Mouse (Mus musculus): ENCODE measurements at regions not wholly inside any gene's neighbourhood (a gene's known extent, or its start where the extent isn't known, plus 50 kb on each side); places are given as distances from the start of the nearest gene placed in this dataset.

- 83% methylated on average over 9 of the region's 9 CpGs for WGBS
- ATAC-seq (ENCODE audit: insufficient number of reproducible peaks, insufficient read depth, low FRiP score, low read depth) = no peak
- H3K9me3 ChIP-seq (ENCODE audit: control insufficient read depth, low read length) = no peaks in the 10 kb centered on the region; the same call in 1 of the 2 replicates
- H3K4me1 ChIP-seq (ENCODE audit: control insufficient read depth in 2 of 2, insufficient read depth in 2 of 2, low read length in 2 of 2) = peaks cover 8 to 13% of the 10 kb centered on the region in 2 experiments
- H3K4me3 ChIP-seq (ENCODE audit: control insufficient read depth in 1 of 2, insufficient read depth in 1 of 2, low read depth in 1 of 2, low read length in 2 of 2) = no peak overlapping the region
- no peaks in the 10 kb centered on the region for H3K27me3 ChIP-seq (ENCODE audit: control insufficient read depth, insufficient read depth, low read length)
- H3K36me3 ChIP-seq (ENCODE audit: control insufficient read depth, insufficient read depth, low read length) = no peaks in the 10 kb centered on the region
- H3K27ac ChIP-seq (replicated peaks in 1 of 2; ENCODE audit: control insufficient read depth in 1 of 2, insufficient read depth in 1 of 2, low read depth in 2 of 2, low read length in 2 of 2) = no peak overlapping the region
- no peak overlapping the region for H3K4me2 ChIP-seq (ENCODE audit: low read length)
- H3K9ac ChIP-seq (ENCODE audit: low read length) = no peak overlapping the region
Measured at GRCm38 (mm10) chr14:46671482-46672225, 88.7 kb upstream of the Cdkn3 start.

GRCm38 (mm10) chr14:46671062-46671461 is 89.3 kb upstream of the Cdkn3 start:
- Histone ChIP-seq H3K9me3 (ENCODE audit: control insufficient read depth, low read length) (no peaks in the 10 kb centered on the region; the same call in 1 of the 2 replicates), H3K27ac (replicated peaks in 1 of 2; ENCODE audit: control insufficient read depth in 1 of 2, insufficient read depth in 1 of 2, low read depth in 2 of 2, low read length in 2 of 2) (no peak overlapping the region), H3K4me2 (ENCODE audit: low read length) (no peak overlapping the region), H3K4me3 (ENCODE audit: control insufficient read depth in 1 of 2, insufficient read depth in 1 of 2, low read depth in 1 of 2, low read length in 2 of 2) (no peak overlapping the region), H3K36me3 (ENCODE audit: control insufficient read depth, insufficient read depth, low read length) (no peaks in the 10 kb centered on the region), H3K27me3 (ENCODE audit: control insufficient read depth, insufficient read depth, low read length) (no peaks in the 10 kb centered on the region), H3K9ac (ENCODE audit: low read length) (no peak overlapping the region), H3K4me1 (ENCODE audit: control insufficient read depth in 2 of 2, insufficient read depth in 2 of 2, low read length in 2 of 2) (peaks cover 8 to 13% of the 10 kb centered on the region in 2 experiments)
- no peak for ATAC-seq (ENCODE audit: insufficient number of reproducible peaks, insufficient read depth, low FRiP score, low read depth)
- 91% methylated on average over 2 of the region's 2 CpGs for WGBS

- Histone ChIP-seq H3K27me3 (ENCODE audit: control insufficient read depth, insufficient read depth, low read length) (no peaks in the 10 kb centered on the region), H3K27ac (replicated peaks in 1 of 2; ENCODE audit: control insufficient read depth in 1 of 2, insufficient read depth in 1 of 2, low read depth in 2 of 2, low read length in 2 of 2) (no peak overlapping the region), H3K36me3 (ENCODE audit: control insufficient read depth, insufficient read depth, low read length) (no peaks in the 10 kb centered on the region), H3K4me1 (ENCODE audit: control insufficient read depth in 2 of 2, insufficient read depth in 2 of 2, low read length in 2 of 2) (peaks cover 7 to 13% of the 10 kb centered on the region in 2 experiments), H3K4me2 (ENCODE audit: low read length) (no peak overlapping the region), H3K9ac (ENCODE audit: low read length) (no peak overlapping the region), H3K4me3 (ENCODE audit: control insufficient read depth in 1 of 2, insufficient read depth in 1 of 2, low read depth in 1 of 2, low read length in 2 of 2) (no peak overlapping the region), H3K9me3 (ENCODE audit: control insufficient read depth, low read length) (no peaks in the 10 kb centered on the region; the same call in 1 of the 2 replicates)
- no peak for ATAC-seq (ENCODE audit: insufficient number of reproducible peaks, insufficient read depth, low FRiP score, low read depth)
- WGBS = 56% methylated on average over 20 of the region's 20 CpGs
Measured at GRCm38 (mm10) chr14:46670221-46671046, 89.9 kb upstream of the Cdkn3 start.

- H3K4me3 ChIP-seq (ENCODE audit: control insufficient read depth in 1 of 2, insufficient read depth in 1 of 2, low read depth in 1 of 2, low read length in 2 of 2) = no peak overlapping the region
- H3K4me1 ChIP-seq (ENCODE audit: control insufficient read depth in 2 of 2, insufficient read depth in 2 of 2, low read length in 2 of 2) = no peaks in the 10 kb centered on the region; a peak in 1 of 4 replicates
- H3K9me3 ChIP-seq (ENCODE audit: control insufficient read depth, low read length) = no peaks in the 10 kb centered on the region; the same call in 1 of the 2 replicates
- H3K27ac ChIP-seq (replicated peaks in 1 of 2; ENCODE audit: control insufficient read depth in 1 of 2, insufficient read depth in 1 of 2, low read depth in 2 of 2, low read length in 2 of 2) = no peak overlapping the region
- H3K9ac ChIP-seq (ENCODE audit: low read length) = no peak overlapping the region
- H3K36me3 ChIP-seq (ENCODE audit: control insufficient read depth, insufficient read depth, low read length) = no peaks in the 10 kb centered on the region
- no peak overlapping the region for H3K4me2 ChIP-seq (ENCODE audit: low read length)
- H3K27me3 ChIP-seq (ENCODE audit: control insufficient read depth, insufficient read depth, low read length) = no peaks in the 10 kb centered on the region
- 85% methylated on average over 3 of the region's 3 CpGs for WGBS
- ATAC-seq (ENCODE audit: insufficient number of reproducible peaks, insufficient read depth, low FRiP score, low read depth) = no peak
Measured at GRCm38 (mm10) chr14:46668275-46668674, 92.1 kb upstream of the Cdkn3 start.

GRCm38 (mm10) chr14:46664305-46664704 is 96.0 kb upstream of the Cdkn3 start:
- Histone ChIP-seq H3K9ac (ENCODE audit: low read length) (no peak overlapping the region), H3K4me3 (ENCODE audit: control insufficient read depth in 1 of 2, insufficient read depth in 1 of 2, low read depth in 1 of 2, low read length in 2 of 2) (no peak overlapping the region), H3K36me3 (ENCODE audit: control insufficient read depth, insufficient read depth, low read length) (no peaks in the 10 kb centered on the region), H3K27ac (replicated peaks in 1 of 2; ENCODE audit: control insufficient read depth in 1 of 2, insufficient read depth in 1 of 2, low read depth in 2 of 2, low read length in 2 of 2) (no peak overlapping the region), H3K4me1 (ENCODE audit: control insufficient read depth in 2 of 2, insufficient read depth in 2 of 2, low read length in 2 of 2) (peaks cover 14 to 21% of the 10 kb centered on the region in 2 experiments), H3K9me3 (ENCODE audit: control insufficient read depth, low read length) (no peaks in the 10 kb centered on the region; the same call in 1 of the 2 replicates), H3K27me3 (ENCODE audit: control insufficient read depth, insufficient read depth, low read length) (no peaks in the 10 kb centered on the region), H3K4me2 (ENCODE audit: low read length) (no peak overlapping the region)
- ATAC-seq (ENCODE audit: insufficient number of reproducible peaks, insufficient read depth, low FRiP score, low read depth) = no peak
- 86% methylated on average over 6 of the region's 6 CpGs for WGBS

- ATAC-seq (ENCODE audit: insufficient number of reproducible peaks, insufficient read depth, low FRiP score, low read depth) = no peak
- peaks cover 14 to 21% of the 10 kb centered on the region in 2 experiments for H3K4me1 ChIP-seq (ENCODE audit: control insufficient read depth in 2 of 2, insufficient read depth in 2 of 2, low read length in 2 of 2)
- no peak overlapping the region for H3K27ac ChIP-seq (replicated peaks in 1 of 2; ENCODE audit: control insufficient read depth in 1 of 2, insufficient read depth in 1 of 2, low read depth in 2 of 2, low read length in 2 of 2)
- H3K4me2 ChIP-seq (ENCODE audit: low read length) = no peak overlapping the region
- H3K36me3 ChIP-seq (ENCODE audit: control insufficient read depth, insufficient read depth, low read length) = no peaks in the 10 kb centered on the region
- H3K9me3 ChIP-seq (ENCODE audit: control insufficient read depth, low read length) = no peaks in the 10 kb centered on the region
- no peak overlapping the region for H3K4me3 ChIP-seq (ENCODE audit: control insufficient read depth in 1 of 2, insufficient read depth in 1 of 2, low read depth in 1 of 2, low read length in 2 of 2)
- H3K9ac ChIP-seq (ENCODE audit: low read length) = no peak overlapping the region
- WGBS = 86% methylated on average over 5 of the region's 5 CpGs
- H3K27me3 ChIP-seq (ENCODE audit: control insufficient read depth, insufficient read depth, low read length) = no peaks in the 10 kb centered on the region
Measured at GRCm38 (mm10) chr14:46663529-46663928, 96.8 kb upstream of the Cdkn3 start.

GRCm38 (mm10) chr14:46661792-46662545 is 98.4 kb upstream of the Cdkn3 start:
- under 1% methylated on average over 9 of the region's 9 CpGs for WGBS
- Histone ChIP-seq H3K27ac (replicated peaks in 1 of 2; ENCODE audit: control insufficient read depth in 1 of 2, insufficient read depth in 1 of 2, low read depth in 2 of 2, low read length in 2 of 2) (peak overlapping the region in 1 of 2 experiments; percentile 24; a peak in 2 of 4 replicates), H3K4me1 (ENCODE audit: control insufficient read depth in 2 of 2, insufficient read depth in 2 of 2, low read length in 2 of 2) (peaks cover 14 to 21% of the 10 kb centered on the region in 2 experiments), H3K9me3 (ENCODE audit: control insufficient read depth, low read length) (no peaks in the 10 kb centered on the region), H3K9ac (ENCODE audit: low read length) (no peak overlapping the region), H3K4me2 (ENCODE audit: low read length) (peak overlapping the region; percentile 34), H3K4me3 (ENCODE audit: control insufficient read depth in 1 of 2, insufficient read depth in 1 of 2, low read depth in 1 of 2, low read length in 2 of 2) (no peak overlapping the region), H3K27me3 (ENCODE audit: control insufficient read depth, insufficient read depth, low read length) (no peaks in the 10 kb centered on the region), H3K36me3 (ENCODE audit: control insufficient read depth, insufficient read depth, low read length) (no peaks in the 10 kb centered on the region)
- peak; percentile 68 for ATAC-seq (ENCODE audit: insufficient number of reproducible peaks, insufficient read depth, low FRiP score, low read depth)
